Mouse (Mus musculus): ENCODE measurements around the gene Edem3. TPM values are rescaled to one million over a fixed set of nuclear protein-coding genes. Genes with fewer than 3 reads are reported as not detected.

Gene Edem3
- polyA plus RNA-seq, 2 experiments, result 18.6 to 27.0 TPM

DNA sequence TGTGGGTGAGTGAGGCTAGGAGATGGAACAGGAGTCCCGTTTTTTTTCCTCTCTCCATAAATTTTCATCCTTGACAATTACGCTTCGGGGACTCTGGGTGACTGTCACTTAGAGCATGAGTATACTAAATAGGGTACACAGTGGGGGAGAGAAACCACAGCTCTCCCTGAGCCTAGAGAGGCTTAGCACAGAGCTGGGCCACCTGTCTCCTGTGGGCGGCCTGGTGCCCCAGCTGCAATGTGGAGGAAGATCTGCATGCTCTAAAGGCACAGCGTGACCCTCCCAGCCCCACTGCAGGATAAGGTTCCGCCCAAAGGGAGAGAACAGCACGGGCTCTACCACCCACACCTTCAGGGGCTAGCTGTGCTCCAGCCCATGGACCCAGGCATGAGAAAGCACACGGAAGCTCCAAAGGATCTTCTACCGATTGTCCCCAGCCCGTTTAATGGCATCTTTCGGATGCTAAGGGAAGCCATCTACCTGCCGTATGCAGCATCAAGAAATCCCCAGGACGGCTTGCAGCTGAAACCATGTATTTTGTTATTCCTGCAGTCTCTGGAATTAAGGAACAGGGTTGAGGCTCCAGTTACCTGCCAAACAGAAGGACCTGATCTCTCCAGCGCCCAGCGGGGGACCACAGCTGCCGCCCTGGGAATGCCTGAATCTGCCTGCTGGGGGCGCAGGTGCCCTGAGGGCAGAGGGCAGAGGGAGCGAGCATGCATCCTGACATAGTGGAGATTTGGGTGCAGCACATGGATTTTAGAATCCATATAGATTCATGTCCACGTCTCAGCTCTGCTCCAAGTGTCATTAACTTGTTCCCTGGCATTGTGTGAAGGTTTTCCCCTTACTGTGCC is 91.0 kb downstream of the Edem3 start:
- H3K9ac ChIP-seq (ENCODE audit: low read depth, low read length, severe bottlenecking), result no peak overlapping the region
- no peak for TF ChIP-seq POLR2A (IDR thresholded peaks at IDR 0.05; ENCODE audit: borderline replicate concordance, extremely low read depth, insufficient read depth, insufficient read length)
- WGBS, result 57% methylated on average over 19 of the region's 19 CpGs
- no peaks in the 10 kb centered on the region for H3K27me3 ChIP-seq (ENCODE audit: control insufficient read depth, insufficient read depth, low read length)
- H3K4me2 ChIP-seq (replicated peaks; ENCODE audit: low read depth, low read length, severe bottlenecking), result no peak overlapping the region
- ATAC-seq (ENCODE audit: low FRiP score, low read depth) (no peak), DNase-seq (ENCODE audit: low spot score) (no peak)
- H3K36me3 ChIP-seq (ENCODE audit: control insufficient read depth, insufficient read depth, low read length), result no peaks in the 10 kb centered on the region
- H3K4me3 ChIP-seq (replicated peaks; ENCODE audit: low read length), result no peak overlapping the region
- H3K4me1 ChIP-seq (ENCODE audit: control insufficient read depth, insufficient read depth, low read length), result 0 out of 2 replicates have a peak, but pooled peaks cover 2% of the 10 kb centered on the region
- H3K27ac ChIP-seq (replicated peaks; ENCODE audit: low read depth, low read length), result no peak overlapping the region
- H3K9me3 ChIP-seq (ENCODE audit: control insufficient read depth, low read length), result no peaks in the 10 kb centered on the region

DNA sequence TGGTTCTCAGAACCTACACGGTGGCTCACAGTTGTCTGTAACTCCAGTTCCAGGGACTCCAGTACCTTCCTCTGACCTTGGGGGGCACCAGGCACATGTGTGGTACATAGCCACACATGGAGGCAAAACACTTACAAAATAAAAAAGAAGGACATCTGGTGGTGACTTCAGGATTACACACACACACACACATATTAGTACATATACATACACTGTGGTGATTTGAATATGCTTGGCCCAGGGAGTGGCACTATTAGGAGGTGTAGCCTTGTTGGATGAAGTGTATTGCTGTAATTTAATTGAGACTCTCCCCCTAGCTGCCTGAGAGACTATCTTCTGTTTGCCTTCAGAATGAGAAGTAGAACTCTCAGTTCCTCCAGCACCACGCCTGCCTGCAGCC is 93.1 kb downstream of the Edem3 start:
- no peak overlapping the region for H3K4me2 ChIP-seq (replicated peaks; ENCODE audit: low read depth, low read length, severe bottlenecking)
- ATAC-seq (ENCODE audit: low FRiP score, low read depth) (no peak), DNase-seq (ENCODE audit: low spot score) (no peak)
- no peaks in the 10 kb centered on the region for H3K27me3 ChIP-seq (ENCODE audit: control insufficient read depth, insufficient read depth, low read length)
- no peak overlapping the region for H3K27ac ChIP-seq (replicated peaks; ENCODE audit: low read depth, low read length)
- no peak for TF ChIP-seq POLR2A (IDR thresholded peaks at IDR 0.05; ENCODE audit: borderline replicate concordance, extremely low read depth, insufficient read depth, insufficient read length)
- H3K9ac ChIP-seq (ENCODE audit: low read depth, low read length, severe bottlenecking), result no peak overlapping the region
- H3K36me3 ChIP-seq (ENCODE audit: control insufficient read depth, insufficient read depth, low read length), result no peaks in the 10 kb centered on the region
- H3K9me3 ChIP-seq (ENCODE audit: control insufficient read depth, low read length), result no peaks in the 10 kb centered on the region
- H3K4me3 ChIP-seq (replicated peaks; ENCODE audit: low read length), result no peak overlapping the region
- H3K4me1 ChIP-seq (ENCODE audit: control insufficient read depth, insufficient read depth, low read length), result 0 out of 2 replicates have a peak, but pooled peaks cover 2% of the 10 kb centered on the region
- 85% methylated on average over 2 of the region's 2 CpGs for WGBS

DNA sequence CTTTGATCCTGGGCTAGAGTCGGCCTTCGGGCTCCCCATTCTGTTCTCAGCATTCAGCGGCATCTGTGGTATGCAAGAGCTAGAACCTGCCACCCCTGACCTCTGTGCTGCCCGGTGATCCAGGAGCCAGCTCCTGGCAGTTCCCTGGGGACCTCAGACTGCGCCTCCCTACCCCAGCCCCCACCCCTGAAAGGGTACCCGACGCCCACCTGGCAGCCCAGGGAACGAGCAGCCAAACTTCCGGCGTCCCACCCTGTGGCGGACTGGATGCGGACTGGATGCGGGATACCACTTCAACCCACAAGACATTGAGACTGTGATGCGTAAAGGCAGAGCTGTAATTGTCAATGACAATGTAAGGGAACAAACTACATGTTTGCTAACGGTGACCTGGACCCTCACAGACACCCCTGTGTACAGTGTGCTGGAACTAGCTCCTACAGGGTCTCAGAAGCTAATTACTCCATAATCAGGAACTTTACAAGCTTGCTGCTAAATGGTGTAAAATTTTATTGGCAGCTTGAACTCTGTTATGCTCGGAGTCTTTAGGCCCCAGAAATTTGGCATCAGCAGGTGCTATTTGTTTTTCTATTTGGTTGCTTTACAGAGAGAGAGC is 94.9 kb downstream of the Edem3 start:
- Histone ChIP-seq H3K4me2 (replicated peaks; ENCODE audit: low read depth, low read length, severe bottlenecking) (no peak overlapping the region), H3K9ac (ENCODE audit: low read depth, low read length, severe bottlenecking) (no peak overlapping the region), H3K4me3 (replicated peaks; ENCODE audit: low read length) (no peak overlapping the region), H3K4me1 (ENCODE audit: control insufficient read depth, insufficient read depth, low read length) (0 out of 2 replicates have a peak, but pooled peaks cover 2% of the 10 kb centered on the region), H3K9me3 (ENCODE audit: control insufficient read depth, low read length) (no peaks in the 10 kb centered on the region), H3K27ac (replicated peaks; ENCODE audit: low read depth, low read length) (no peak overlapping the region), H3K27me3 (ENCODE audit: control insufficient read depth, insufficient read depth, low read length) (no peaks in the 10 kb centered on the region), H3K36me3 (ENCODE audit: control insufficient read depth, insufficient read depth, low read length) (no peaks in the 10 kb centered on the region)
- no peak for ATAC-seq (ENCODE audit: low FRiP score, low read depth)
- no peak for TF ChIP-seq POLR2A (IDR thresholded peaks at IDR 0.05; ENCODE audit: borderline replicate concordance, extremely low read depth, insufficient read depth, insufficient read length)
- no peak for DNase-seq (ENCODE audit: low spot score)
- 52% methylated on average over 16 of the region's 16 CpGs for WGBS

DNA sequence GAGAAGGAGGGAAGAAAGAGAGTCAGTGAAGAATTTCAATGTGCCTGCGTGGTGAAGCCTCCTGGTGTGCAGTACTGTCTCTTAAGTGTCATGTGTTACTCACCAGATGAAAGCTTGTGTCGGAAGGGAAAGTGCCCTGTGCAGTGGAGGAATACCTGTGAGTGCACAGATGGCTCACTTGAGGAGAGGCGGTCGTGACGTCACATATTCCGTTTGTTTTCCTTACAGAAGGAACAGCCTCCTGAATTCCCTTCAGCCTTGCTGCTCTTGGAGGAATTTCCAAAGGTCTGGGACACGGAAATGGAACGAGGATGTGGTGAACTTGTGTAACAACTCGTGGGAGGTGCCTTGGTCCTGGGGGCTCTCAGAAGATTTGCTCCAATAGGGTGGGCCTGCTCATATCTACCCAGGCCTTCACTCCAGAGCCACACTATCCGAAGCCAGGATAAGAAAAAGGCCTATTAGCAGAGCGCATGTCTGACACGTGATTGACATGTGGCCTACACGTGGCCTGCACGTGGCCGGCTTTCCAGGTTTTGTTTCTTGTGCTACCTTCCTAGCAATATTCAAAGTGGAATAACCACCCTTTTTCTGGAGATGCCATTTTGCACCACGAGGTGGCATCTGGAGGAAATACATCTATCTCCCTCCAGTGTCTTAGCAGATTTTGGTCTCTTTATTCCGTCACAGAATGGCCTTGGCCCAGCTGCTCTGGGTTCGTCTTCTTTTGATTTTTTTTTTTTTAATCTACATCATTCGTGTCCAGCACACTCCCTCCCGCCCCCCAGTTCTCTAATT is 96.1 kb downstream of the Edem3 start:
- 0 out of 2 replicates have a peak, but pooled peaks cover 2% of the 10 kb centered on the region for H3K4me1 ChIP-seq (ENCODE audit: control insufficient read depth, insufficient read depth, low read length)
- H3K27ac ChIP-seq (replicated peaks; ENCODE audit: low read depth, low read length), result no peak overlapping the region
- H3K4me2 ChIP-seq (replicated peaks; ENCODE audit: low read depth, low read length, severe bottlenecking), result no peak overlapping the region
- no peak for ATAC-seq (ENCODE audit: low FRiP score, low read depth)
- H3K36me3 ChIP-seq (ENCODE audit: control insufficient read depth, insufficient read depth, low read length), result no peaks in the 10 kb centered on the region
- WGBS, result 84% methylated on average over 20 of the region's 20 CpGs
- H3K9ac ChIP-seq (ENCODE audit: low read depth, low read length, severe bottlenecking), result no peak overlapping the region
- H3K27me3 ChIP-seq (ENCODE audit: control insufficient read depth, insufficient read depth, low read length), result no peaks in the 10 kb centered on the region
- no peak for DNase-seq (ENCODE audit: low spot score)
- H3K4me3 ChIP-seq (replicated peaks; ENCODE audit: low read length), result no peak overlapping the region
- no peak for TF ChIP-seq POLR2A (IDR thresholded peaks at IDR 0.05; ENCODE audit: borderline replicate concordance, extremely low read depth, insufficient read depth, insufficient read length)
- H3K9me3 ChIP-seq (ENCODE audit: control insufficient read depth, low read length), result no peaks in the 10 kb centered on the region

DNA sequence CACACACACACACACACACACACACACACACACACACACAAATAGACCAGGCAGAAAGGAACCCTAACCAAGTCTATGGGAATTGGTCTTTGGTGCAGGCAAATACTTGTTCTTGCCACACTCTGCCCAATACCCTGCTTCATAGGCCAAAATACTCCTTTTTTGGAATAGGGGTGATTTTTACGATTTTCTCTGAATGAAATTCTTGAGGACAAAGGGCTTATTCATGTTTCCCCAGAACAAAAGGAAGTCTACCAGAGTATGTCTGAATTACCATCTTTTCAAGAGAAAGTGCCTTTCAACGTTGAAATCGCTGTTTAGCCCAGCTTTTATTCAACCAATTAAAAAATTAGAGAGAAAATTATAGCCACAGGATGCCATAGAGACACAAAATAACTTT is 96.8 kb downstream of the Edem3 start:
- H3K4me2 ChIP-seq (replicated peaks; ENCODE audit: low read depth, low read length, severe bottlenecking), result no peak overlapping the region
- no peaks in the 10 kb centered on the region for H3K9me3 ChIP-seq (ENCODE audit: control insufficient read depth, low read length)
- no peaks in the 10 kb centered on the region for H3K27me3 ChIP-seq (ENCODE audit: control insufficient read depth, insufficient read depth, low read length)
- TF ChIP-seq POLR2A (IDR thresholded peaks at IDR 0.05; ENCODE audit: borderline replicate concordance, extremely low read depth, insufficient read depth, insufficient read length), result no peak
- 0 out of 2 replicates have a peak, but pooled peaks cover 2% of the 10 kb centered on the region for H3K4me1 ChIP-seq (ENCODE audit: control insufficient read depth, insufficient read depth, low read length)
- no peaks in the 10 kb centered on the region for H3K36me3 ChIP-seq (ENCODE audit: control insufficient read depth, insufficient read depth, low read length)
- ATAC-seq (ENCODE audit: low FRiP score, low read depth) (no peak), DNase-seq (ENCODE audit: low spot score) (no peak)
- no peak overlapping the region for H3K4me3 ChIP-seq (replicated peaks; ENCODE audit: low read length)
- no peak overlapping the region for H3K9ac ChIP-seq (ENCODE audit: low read depth, low read length, severe bottlenecking)
- H3K27ac ChIP-seq (replicated peaks; ENCODE audit: low read depth, low read length), result no peak overlapping the region
- 68% methylated on average over 3 of the region's 3 CpGs for WGBS
